Mouse (Mus musculus) erythroblast, embryonic 14.5 days (primary cell): Measurements from ENCODE around the gene Plpp3. TPM values are rescaled to one million over a fixed set of nuclear protein-coding genes. Genes with fewer than 3 reads are reported as not detected.

Experiments
- H3K27me3 ChIP-seq: 2 replicates; pipeline ENCODE4 v1.6.1; 2012; ENCODE audit warnings: inconsistent platforms; ENCODE audit not compliant: control insufficient read depth
- H3K36me3 ChIP-seq: 2 replicates; pipeline ENCODE4 v1.6.1; 2012; ENCODE audit warnings: mild to moderate bottlenecking, inconsistent platforms; ENCODE audit not compliant: control insufficient read depth
- H3K4me1 ChIP-seq: 2 replicates; pipeline ENCODE4 v1.6.1; 2012; ENCODE audit warnings: inconsistent platforms; ENCODE audit not compliant: control insufficient read depth
- H3K4me3 ChIP-seq: replicated peaks from 2 replicates; pipeline ENCODE3; 2012; ENCODE audit warnings: moderate library complexity, mild to moderate bottlenecking, inconsistent platforms
- H3K9me3 ChIP-seq: 2 replicates; pipeline ENCODE4 v1.6.1; 2012; ENCODE audit warnings: low read length, inconsistent platforms, mixed read lengths; ENCODE audit not compliant: control insufficient read depth
- GATA1 ChIP-seq: IDR thresholded peaks from 2 replicates; pipeline ENCODE4 v1.6.1; 2012; ENCODE audit warnings: low read length, inconsistent platforms, mixed read lengths
- TAL1 ChIP-seq: IDR thresholded peaks from 3 replicates; pipeline ENCODE4 v1.6.1; 2012; ENCODE audit warnings: low read length, inconsistent platforms, mixed read lengths
- polyA plus RNA-seq: library from polyadenylated mRNA; stranded (reverse); fragments of >175 nt; gene quantifications from 2 replicates; pipeline ENCODE4 v1.2.3, GENCODE M21; 2012

Gene Plpp3
- polyA plus RNA-seq, 1 experiment: 0.03 TPM

GRCm38 (mm10) chr4:105245479-105245944 lies 88.4 kb downstream of the Plpp3 start:
- Histone ChIP-seq H3K27me3 (peaks cover 3% of the 10 kb centered on the region; the same call in 1 of the 2 replicates), H3K4me3 (no peak overlapping the region), H3K9me3 (no peaks in the 10 kb centered on the region), H3K36me3 (no peaks in the 10 kb centered on the region), H3K4me1 (no peaks in the 10 kb centered on the region)
- TF ChIP-seq GATA1 (no peak), TAL1 (no peak)

- Histone ChIP-seq H3K4me3 (no peak overlapping the region), H3K36me3 (no peaks in the 10 kb centered on the region), H3K9me3 (no peaks in the 10 kb centered on the region), H3K27me3 (peaks cover 3% of the 10 kb centered on the region; the same call in 1 of the 2 replicates), H3K4me1 (no peaks in the 10 kb centered on the region)
- TF ChIP-seq GATA1: no peak
- no peak for TF ChIP-seq TAL1
These were observed 89.2 kb downstream of the Plpp3 start for GRCm38 (mm10) chr4:105246331-105246730.

- no peaks in the 10 kb centered on the region for H3K4me1 ChIP-seq
- H3K4me3 ChIP-seq: no peak overlapping the region
- no peaks in the 10 kb centered on the region for H3K36me3 ChIP-seq
- TF ChIP-seq TAL1: no peak
- TF ChIP-seq GATA1: no peak
- peaks cover 3% of the 10 kb centered on the region; the same call in 1 of the 2 replicates for H3K27me3 ChIP-seq
- H3K9me3 ChIP-seq: no peaks in the 10 kb centered on the region
These were observed 91.0 kb downstream of the Plpp3 start for GRCm38 (mm10) chr4:105248161-105248560.

- TF ChIP-seq GATA1 (no peak), TAL1 (no peak)
- Histone ChIP-seq H3K36me3 (no peaks in the 10 kb centered on the region), H3K4me1 (no peaks in the 10 kb centered on the region), H3K27me3 (peaks cover 3% of the 10 kb centered on the region; the same call in 1 of the 2 replicates), H3K9me3 (no peaks in the 10 kb centered on the region), H3K4me3 (no peak overlapping the region)
These were observed 92.1 kb downstream of the Plpp3 start for GRCm38 (mm10) chr4:105249283-105249682.

GRCm38 (mm10) chr4:105250946-105251345 lies 93.8 kb downstream of the Plpp3 start:
- H3K4me3 ChIP-seq: no peak overlapping the region
- no peaks in the 10 kb centered on the region for H3K36me3 ChIP-seq
- no peaks in the 10 kb centered on the region for H3K4me1 ChIP-seq
- no peaks in the 10 kb centered on the region for H3K9me3 ChIP-seq
- no peaks in the 10 kb centered on the region for H3K27me3 ChIP-seq
- TF ChIP-seq GATA1 (no peak), TAL1 (no peak)

GRCm38 (mm10) chr4:105252044-105252443 lies 94.9 kb downstream of the Plpp3 start:
- no peak for TF ChIP-seq TAL1
- TF ChIP-seq GATA1: no peak
- Histone ChIP-seq H3K4me1 (no peaks in the 10 kb centered on the region), H3K36me3 (no peaks in the 10 kb centered on the region), H3K27me3 (no peaks in the 10 kb centered on the region), H3K4me3 (no peak overlapping the region), H3K9me3 (no peaks in the 10 kb centered on the region)

- Histone ChIP-seq H3K9me3 (no peaks in the 10 kb centered on the region), H3K4me3 (no peak overlapping the region), H3K4me1 (no peaks in the 10 kb centered on the region), H3K27me3 (no peaks in the 10 kb centered on the region), H3K36me3 (no peaks in the 10 kb centered on the region)
- no peak for TF ChIP-seq TAL1
- no peak for TF ChIP-seq GATA1
These were observed 95.5 kb downstream of the Plpp3 start for GRCm38 (mm10) chr4:105252571-105253200.

GRCm38 (mm10) chr4:105253453-105254341 lies 96.5 kb downstream of the Plpp3 start:
- TF ChIP-seq GATA1: no peak

GRCm38 (mm10) chr4:105254365-105254764 lies 97.2 kb downstream of the Plpp3 start:
- Histone ChIP-seq H3K9me3 (no peaks in the 10 kb centered on the region), H3K4me3 (no peak overlapping the region), H3K27me3 (no peaks in the 10 kb centered on the region), H3K36me3 (no peaks in the 10 kb centered on the region), H3K4me1 (no peaks in the 10 kb centered on the region)
- TF ChIP-seq GATA1 (no peak), TAL1 (no peak)

More at GRCm38 (mm10) chr4:105253453-105254341, 96.5 kb downstream of the Plpp3 start:
- Histone ChIP-seq H3K27me3 (no peaks in the 10 kb centered on the region), H3K9me3 (no peaks in the 10 kb centered on the region), H3K4me1 (no peaks in the 10 kb centered on the region), H3K4me3 (no peak overlapping the region), H3K36me3 (no peaks in the 10 kb centered on the region)
